Mouse (Mus musculus): ENCODE data around the gene Gm973. TPM values are rescaled to one million over a fixed set of nuclear protein-coding genes. Genes with fewer than 3 reads are reported as not detected.

Gene Gm973
- polyA plus RNA-seq, 1 experiment from 2014 or later = 0.72 TPM

DNA sequence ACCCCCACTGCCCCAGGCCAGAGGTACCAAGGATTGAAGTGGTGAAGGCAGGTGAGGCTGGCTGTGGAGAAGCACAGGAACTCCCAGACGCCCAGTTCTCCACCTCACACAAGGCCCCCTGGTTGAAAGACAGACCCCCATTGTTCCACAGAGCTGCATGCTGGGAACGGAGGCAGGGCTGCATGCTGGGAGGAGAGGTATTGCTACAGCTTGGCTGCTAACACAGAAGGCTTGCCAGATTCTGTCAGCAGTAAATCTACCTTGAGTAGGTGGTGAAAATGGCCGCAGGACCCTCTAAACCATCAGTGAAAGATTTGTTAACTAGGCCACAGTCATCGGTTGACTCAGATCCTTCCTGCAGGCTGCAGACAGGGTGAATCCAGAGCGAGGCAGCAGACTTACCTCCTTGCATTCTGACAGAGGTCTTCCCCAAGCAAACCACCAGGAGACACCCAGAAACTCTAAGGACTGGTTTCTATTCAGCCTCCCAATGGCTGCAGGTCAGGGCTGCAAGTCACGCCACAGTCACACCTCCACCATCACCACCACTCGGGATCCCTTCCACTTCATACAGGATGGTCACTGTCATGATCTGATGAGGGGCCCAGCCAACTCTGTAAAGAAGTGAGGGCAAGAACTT, 33.1 kb downstream of the Gm973 start:
- no peak overlapping the region for H3K27ac ChIP-seq (ENCODE audit: low read depth, low read length)
- no peaks in the 10 kb centered on the region for H3K4me1 ChIP-seq (replicated peaks; ENCODE audit: control insufficient read depth, insufficient read depth, low read length)
- no peaks in the 10 kb centered on the region for H3K36me3 ChIP-seq (ENCODE audit: control insufficient read depth, insufficient read depth)
- no peaks in the 10 kb centered on the region for H3K9me3 ChIP-seq (ENCODE audit: control insufficient read depth)
- no peak overlapping the region for H3K4me2 ChIP-seq (replicated peaks; ENCODE audit: low read depth)
- no peaks in the 10 kb centered on the region for H3K27me3 ChIP-seq (replicated peaks; ENCODE audit: control insufficient read depth, insufficient read depth, low read length)
- no peak overlapping the region for H3K9ac ChIP-seq (ENCODE audit: low read depth, low read length)
- 89% methylated on average over 7 of the region's 7 CpGs for WGBS
- no peak for ATAC-seq
- no peak overlapping the region for H3K4me3 ChIP-seq (ENCODE audit: low read depth, low read length)
- no peak for TF ChIP-seq CTCF (IDR thresholded peaks at IDR 0.05; ENCODE audit: low read depth)

- H3K4me3 ChIP-seq (ENCODE audit: low read depth, low read length) = no peak overlapping the region
- no peaks in the 10 kb centered on the region for H3K4me1 ChIP-seq (replicated peaks; ENCODE audit: control insufficient read depth, insufficient read depth, low read length)
- H3K36me3 ChIP-seq (ENCODE audit: control insufficient read depth, insufficient read depth) = no peaks in the 10 kb centered on the region
- H3K4me2 ChIP-seq (replicated peaks; ENCODE audit: low read depth) = no peak overlapping the region
- 42% methylated on average over 6 of the region's 6 CpGs for WGBS
- no peak overlapping the region for H3K27ac ChIP-seq (ENCODE audit: low read depth, low read length)
- no peak for TF ChIP-seq CTCF (IDR thresholded peaks at IDR 0.05; ENCODE audit: low read depth)
- no peaks in the 10 kb centered on the region for H3K9me3 ChIP-seq (ENCODE audit: control insufficient read depth)
- no peaks in the 10 kb centered on the region for H3K27me3 ChIP-seq (replicated peaks; ENCODE audit: control insufficient read depth, insufficient read depth, low read length)
- no peak overlapping the region for H3K9ac ChIP-seq (ENCODE audit: low read depth, low read length)
- ATAC-seq = no peak
Observed at GRCm38 (mm10) chr1:59550227-59550626, 34.2 kb downstream of the Gm973 start.

DNA sequence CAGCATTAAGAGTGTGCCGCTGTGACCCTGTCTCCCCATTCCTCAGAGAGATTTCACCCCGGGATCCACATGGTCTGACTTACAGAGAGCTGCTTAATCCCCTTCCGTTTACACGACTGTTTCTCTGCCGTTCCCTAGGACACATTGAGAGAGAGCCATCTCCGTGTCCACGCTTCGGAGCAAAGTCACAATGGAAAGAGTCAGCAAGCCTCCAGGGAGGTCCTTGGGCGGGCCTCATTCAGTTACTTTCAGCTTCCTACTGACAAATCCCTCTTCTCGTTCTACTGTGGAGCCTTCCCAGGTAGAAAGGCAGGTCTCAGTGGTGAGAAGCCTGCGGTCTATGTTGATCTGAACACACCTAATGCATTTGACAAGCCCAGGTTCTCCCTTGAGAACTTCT, 34.9 kb downstream of the Gm973 start:
- Histone ChIP-seq H3K27me3 (replicated peaks; ENCODE audit: control insufficient read depth, insufficient read depth, low read length) (no peaks in the 10 kb centered on the region), H3K9me3 (ENCODE audit: control insufficient read depth) (no peaks in the 10 kb centered on the region), H3K4me1 (replicated peaks; ENCODE audit: control insufficient read depth, insufficient read depth, low read length) (no peaks in the 10 kb centered on the region), H3K27ac (ENCODE audit: low read depth, low read length) (no peak overlapping the region), H3K36me3 (ENCODE audit: control insufficient read depth, insufficient read depth) (no peaks in the 10 kb centered on the region), H3K4me3 (ENCODE audit: low read depth, low read length) (no peak overlapping the region), H3K9ac (ENCODE audit: low read depth, low read length) (no peak overlapping the region), H3K4me2 (replicated peaks; ENCODE audit: low read depth) (no peak overlapping the region)
- no peak for TF ChIP-seq CTCF (IDR thresholded peaks at IDR 0.05; ENCODE audit: low read depth)
- WGBS = 63% methylated on average over 11 of the region's 11 CpGs
- ATAC-seq = no peak

DNA sequence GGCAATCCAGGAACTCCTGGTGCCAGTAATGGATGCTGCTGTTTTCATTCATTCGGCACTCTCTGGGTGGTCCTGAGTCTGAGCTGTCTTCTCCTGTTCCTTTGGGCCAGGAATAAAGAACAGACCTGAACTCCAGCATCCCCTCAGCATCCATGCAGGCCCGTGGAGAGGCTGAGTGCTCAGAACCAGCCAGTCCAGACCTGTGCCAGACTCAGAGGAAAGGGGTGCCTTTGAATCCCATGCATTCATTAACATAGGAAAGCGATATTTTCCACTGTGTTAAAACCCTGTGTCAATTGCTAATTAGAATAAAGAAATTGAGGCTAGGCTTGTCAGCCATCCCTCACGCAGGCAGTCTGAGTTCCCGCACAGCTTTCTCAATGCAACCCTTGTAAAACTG, 37.6 kb downstream of the Gm973 start:
- Histone ChIP-seq H3K9me3 (ENCODE audit: control insufficient read depth) (no peaks in the 10 kb centered on the region), H3K27me3 (replicated peaks; ENCODE audit: control insufficient read depth, insufficient read depth, low read length) (no peaks in the 10 kb centered on the region), H3K27ac (ENCODE audit: low read depth, low read length) (no peak overlapping the region), H3K4me1 (replicated peaks; ENCODE audit: control insufficient read depth, insufficient read depth, low read length) (no peaks in the 10 kb centered on the region), H3K36me3 (ENCODE audit: control insufficient read depth, insufficient read depth) (no peaks in the 10 kb centered on the region), H3K9ac (ENCODE audit: low read depth, low read length) (no peak overlapping the region), H3K4me2 (replicated peaks; ENCODE audit: low read depth) (no peak overlapping the region), H3K4me3 (ENCODE audit: low read depth, low read length) (no peak overlapping the region)
- no peak for ATAC-seq
- 62% methylated on average over 5 of the region's 5 CpGs for WGBS
- no peak for TF ChIP-seq CTCF (IDR thresholded peaks at IDR 0.05; ENCODE audit: low read depth)

DNA sequence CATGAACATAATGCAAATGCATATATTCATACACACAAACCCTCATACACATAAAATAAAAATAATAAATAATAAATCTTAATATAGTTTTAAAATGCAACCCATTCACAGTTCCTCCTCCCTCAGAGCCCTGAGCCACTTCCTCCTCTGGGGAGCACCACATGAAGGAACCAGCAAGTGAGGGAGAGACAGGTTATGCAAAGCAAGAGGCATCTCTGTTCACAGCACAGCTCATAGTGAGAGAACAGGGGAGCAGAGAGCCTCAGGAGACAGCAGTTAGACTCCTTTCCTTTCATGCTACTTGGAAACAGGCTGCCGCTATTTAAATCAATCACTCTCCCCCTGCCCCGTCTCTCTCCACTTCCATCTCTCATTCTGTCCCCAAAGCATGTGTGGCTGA, 47.5 kb downstream of the Gm973 start:
- H3K4me2 ChIP-seq (replicated peaks; ENCODE audit: low read depth) = no peak overlapping the region
- ATAC-seq = no peak
- WGBS = 69% methylated on average over 2 of the region's 2 CpGs
- no peaks in the 10 kb centered on the region for H3K27me3 ChIP-seq (replicated peaks; ENCODE audit: control insufficient read depth, insufficient read depth, low read length)
- no peaks in the 10 kb centered on the region for H3K9me3 ChIP-seq (ENCODE audit: control insufficient read depth)
- no peak for TF ChIP-seq CTCF (IDR thresholded peaks at IDR 0.05; ENCODE audit: low read depth)
- H3K27ac ChIP-seq (ENCODE audit: low read depth, low read length) = no peak overlapping the region
- no peak overlapping the region for H3K4me3 ChIP-seq (ENCODE audit: low read depth, low read length)
- no peaks in the 10 kb centered on the region for H3K4me1 ChIP-seq (replicated peaks; ENCODE audit: control insufficient read depth, insufficient read depth, low read length)
- no peak overlapping the region for H3K9ac ChIP-seq (ENCODE audit: low read depth, low read length)
- H3K36me3 ChIP-seq (ENCODE audit: control insufficient read depth, insufficient read depth) = no peaks in the 10 kb centered on the region

DNA sequence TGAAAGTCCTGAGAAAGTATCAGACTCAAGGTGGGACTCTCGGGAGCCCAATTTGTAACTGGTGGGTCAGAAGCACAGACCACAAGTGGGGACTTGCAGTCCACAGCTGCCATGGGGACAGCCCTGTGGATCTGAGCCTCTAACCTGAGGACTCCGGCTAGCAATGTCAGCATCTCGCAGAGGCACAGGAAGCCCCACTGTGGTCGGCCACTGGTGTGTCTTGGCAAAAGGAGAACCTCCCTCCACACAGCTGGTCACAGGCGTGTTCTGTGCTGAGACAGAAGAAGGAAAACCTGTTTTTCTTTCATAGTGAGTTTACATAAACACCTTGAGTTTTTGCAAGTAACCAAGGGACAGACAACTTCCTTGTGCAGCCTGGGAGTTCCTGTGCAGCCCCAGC, 49.7 kb downstream of the Gm973 start:
- 79% methylated on average over 5 of the region's 5 CpGs for WGBS
- ATAC-seq = no peak

GRCm38 (mm10) chr1:59566281-59566680, 50.2 kb downstream of the Gm973 start:
- Histone ChIP-seq H3K9me3 (ENCODE audit: control insufficient read depth) (no peaks in the 10 kb centered on the region), H3K4me2 (replicated peaks; ENCODE audit: low read depth) (no peak overlapping the region), H3K27ac (ENCODE audit: low read depth, low read length) (no peak overlapping the region), H3K9ac (ENCODE audit: low read depth, low read length) (no peak overlapping the region), H3K27me3 (replicated peaks; ENCODE audit: control insufficient read depth, insufficient read depth, low read length) (no peaks in the 10 kb centered on the region), H3K4me3 (ENCODE audit: low read depth, low read length) (no peak overlapping the region), H3K36me3 (ENCODE audit: control insufficient read depth, insufficient read depth) (no peaks in the 10 kb centered on the region), H3K4me1 (replicated peaks; ENCODE audit: control insufficient read depth, insufficient read depth, low read length) (no peaks in the 10 kb centered on the region)
- no peak for ATAC-seq
- WGBS = 82% methylated on average over 7 of the region's 7 CpGs
- TF ChIP-seq CTCF (IDR thresholded peaks at IDR 0.05; ENCODE audit: low read depth) = no peak

More for the DNA sequence above, 49.7 kb downstream of the Gm973 start:
- no peaks in the 10 kb centered on the region for H3K36me3 ChIP-seq (ENCODE audit: control insufficient read depth, insufficient read depth)
- no peaks in the 10 kb centered on the region for H3K4me1 ChIP-seq (replicated peaks; ENCODE audit: control insufficient read depth, insufficient read depth, low read length)
- H3K4me3 ChIP-seq (ENCODE audit: low read depth, low read length) = no peak overlapping the region
- TF ChIP-seq CTCF (IDR thresholded peaks at IDR 0.05; ENCODE audit: low read depth) = no peak
- no peaks in the 10 kb centered on the region for H3K9me3 ChIP-seq (ENCODE audit: control insufficient read depth)
- H3K27ac ChIP-seq (ENCODE audit: low read depth, low read length) = no peak overlapping the region
- no peak overlapping the region for H3K9ac ChIP-seq (ENCODE audit: low read depth, low read length)
- no peak overlapping the region for H3K4me2 ChIP-seq (replicated peaks; ENCODE audit: low read depth)
- H3K27me3 ChIP-seq (replicated peaks; ENCODE audit: control insufficient read depth, insufficient read depth, low read length) = no peaks in the 10 kb centered on the region

All from intestine, postnatal 0 days (tissue).